Mouse (Mus musculus): Measurements from ENCODE around the gene Gabarapl2. TPM values are rescaled to one million over a fixed set of nuclear protein-coding genes. Genes with fewer than 3 reads are reported as not detected.

The Gabarapl2 gene
- total RNA-seq, 1 experiment = 255 TPM

- Histone ChIP-seq H3K4me1 (ENCODE audit: control insufficient read depth in 2 of 2, insufficient read depth in 2 of 2, low read length in 2 of 2, poor library complexity in 1 of 2) (peaks cover 4 to 15% of the 10 kb centered on the region in 2 experiments; a peak in 2 of 4 replicates), H3K36me3 (ENCODE audit: control insufficient read depth, insufficient read depth, low read length, poor library complexity, severe bottlenecking) (peaks cover 3% of the 10 kb centered on the region; the same call in 1 of the 2 replicates), H3K9me3 (ENCODE audit: control insufficient read depth, insufficient read depth, low read depth, low read length) (no peaks in the 10 kb centered on the region), H3K27ac (ENCODE audit: insufficient read depth, low read depth, low read length, poor library complexity, severe bottlenecking) (no peak overlapping the region), H3K9ac (ENCODE audit: insufficient read depth, low read depth, low read length, poor library complexity, severe bottlenecking) (no peak overlapping the region; the same call in 1 of the 2 replicates), H3K4me3 (ENCODE audit: insufficient read depth in 1 of 2, low read depth in 1 of 2, low read length in 2 of 2, poor library complexity in 1 of 2, severe bottlenecking in 1 of 2) (no peak overlapping the region)
- in situ Hi-C loops (cut with MboI; ENCODE audit: low sequenced_read_pairs in 2 of 2, unreplicated experiment in 2 of 2) = no loop called here
- TF ChIP-seq MAFK (IDR thresholded peaks at IDR 0.05; ENCODE audit: insufficient read depth, low read depth, low read length) (peak; percentile 97), CHD2 (IDR thresholded peaks at IDR 0.05; ENCODE audit: low read depth, low read length) (no peak)
- DNase-seq (ENCODE audit: low read depth, low spot score) = no peak
Observed at GRCm38 (mm10) chr8:111931721-111932120, 8.8 kb upstream of the Gabarapl2 start.

GRCm38 (mm10) chr8:111932580-111933336, 7.7 kb upstream of the Gabarapl2 start:
- DNase-seq (ENCODE audit: low read depth, low spot score) = peak; percentile 83
- in situ Hi-C loops (cut with MboI; ENCODE audit: low sequenced_read_pairs in 2 of 2, unreplicated experiment in 2 of 2) = no loop called here
- peak overlapping the region; percentile 87 for H3K9ac ChIP-seq (ENCODE audit: insufficient read depth, low read depth, low read length, poor library complexity, severe bottlenecking)
- no peaks in the 10 kb centered on the region for H3K36me3 ChIP-seq (ENCODE audit: control insufficient read depth, insufficient read depth, low read length, poor library complexity, severe bottlenecking)
- H3K9me3 ChIP-seq (ENCODE audit: control insufficient read depth, insufficient read depth, low read depth, low read length) = no peaks in the 10 kb centered on the region
- H3K27ac ChIP-seq (ENCODE audit: insufficient read depth, low read depth, low read length, poor library complexity, severe bottlenecking) = peak overlapping the region; percentile 56; the same call in 1 of the 2 replicates
- no peak for TF ChIP-seq MAFK (IDR thresholded peaks at IDR 0.05; ENCODE audit: insufficient read depth, low read depth, low read length)
- no peak for TF ChIP-seq CHD2 (IDR thresholded peaks at IDR 0.05; ENCODE audit: low read depth, low read length)
- TF ChIP-seq ZC3H11A (IDR thresholded peaks at IDR 0.05; ENCODE audit: borderline replicate concordance, low read depth, low read length) = no peak
- TF ChIP-seq HCFC1 (IDR thresholded peaks at IDR 0.05; ENCODE audit: borderline replicate concordance, insufficient read depth, low read length) = no peak
- TF ChIP-seq ZNF384 (IDR thresholded peaks at IDR 0.05; ENCODE audit: low read depth, low read length) = no peak
- peaks cover 4 to 15% of the 10 kb centered on the region in 2 experiments; a peak in 2 of 4 replicates for H3K4me1 ChIP-seq (ENCODE audit: control insufficient read depth in 2 of 2, insufficient read depth in 2 of 2, low read length in 2 of 2, poor library complexity in 1 of 2)
- H3K4me3 ChIP-seq (ENCODE audit: insufficient read depth in 1 of 2, low read depth in 1 of 2, low read length in 2 of 2, poor library complexity in 1 of 2, severe bottlenecking in 1 of 2) = peak overlapping the region; percentile 67 to 92

GRCm38 (mm10) chr8:111933348-111934076, 7.0 kb upstream of the Gabarapl2 start, which contains the start of gene Tmem231:
Gene Tmem231 (minus strand): TSS chr8:111933881.
- no peaks in the 10 kb centered on the region for H3K36me3 ChIP-seq (ENCODE audit: control insufficient read depth, insufficient read depth, low read length, poor library complexity, severe bottlenecking)
- in situ Hi-C loops (cut with MboI; ENCODE audit: low sequenced_read_pairs in 2 of 2, unreplicated experiment in 2 of 2) = no loop called here
- TF ChIP-seq CHD2 (IDR thresholded peaks at IDR 0.05; ENCODE audit: low read depth, low read length) (no peak), MAFK (IDR thresholded peaks at IDR 0.05; ENCODE audit: insufficient read depth, low read depth, low read length) (no peak), HCFC1 (IDR thresholded peaks at IDR 0.05; ENCODE audit: borderline replicate concordance, insufficient read depth, low read length) (no peak), ZNF384 (IDR thresholded peaks at IDR 0.05; ENCODE audit: low read depth, low read length) (peak; percentile 57; the same call in 1 of the 2 replicates)
- H3K4me3 ChIP-seq (ENCODE audit: insufficient read depth in 1 of 2, low read depth in 1 of 2, low read length in 2 of 2, poor library complexity in 1 of 2, severe bottlenecking in 1 of 2) = peak within 1 kb of the TSS; percentile 67 to 92
- peak within 1 kb of the TSS; percentile 56; the same call in 1 of the 2 replicates for H3K27ac ChIP-seq (ENCODE audit: insufficient read depth, low read depth, low read length, poor library complexity, severe bottlenecking)
- no peaks in the 10 kb centered on the region for H3K9me3 ChIP-seq (ENCODE audit: control insufficient read depth, insufficient read depth, low read depth, low read length)
- DNase-seq (ENCODE audit: low read depth, low spot score) = peak; percentile 93
- H3K9ac ChIP-seq (ENCODE audit: insufficient read depth, low read depth, low read length, poor library complexity, severe bottlenecking) = peak within 1 kb of the TSS; percentile 87
- H3K4me1 ChIP-seq (ENCODE audit: control insufficient read depth in 2 of 2, insufficient read depth in 2 of 2, low read length in 2 of 2, poor library complexity in 1 of 2) = peaks cover 4 to 15% of the 10 kb centered on the region in 2 experiments; a peak in 2 of 4 replicates

- Histone ChIP-seq H3K27ac (ENCODE audit: insufficient read depth, low read depth, low read length, poor library complexity, severe bottlenecking) (no peak overlapping the region; the same call in 1 of the 2 replicates), H3K36me3 (ENCODE audit: control insufficient read depth, insufficient read depth, low read length, poor library complexity, severe bottlenecking) (no peaks in the 10 kb centered on the region), H3K4me1 (ENCODE audit: control insufficient read depth in 2 of 2, insufficient read depth in 2 of 2, low read length in 2 of 2, poor library complexity in 1 of 2) (peaks cover 7 to 17% of the 10 kb centered on the region in 2 experiments; a peak in 3 of 4 replicates), H3K4me3 (ENCODE audit: insufficient read depth in 1 of 2, low read depth in 1 of 2, low read length in 2 of 2, poor library complexity in 1 of 2, severe bottlenecking in 1 of 2) (no peak overlapping the region), H3K9me3 (ENCODE audit: control insufficient read depth, insufficient read depth, low read depth, low read length) (no peaks in the 10 kb centered on the region), H3K9ac (ENCODE audit: insufficient read depth, low read depth, low read length, poor library complexity, severe bottlenecking) (no peak overlapping the region; the same call in 1 of the 2 replicates)
- DNase-seq (ENCODE audit: low read depth, low spot score) = no peak
- TF ChIP-seq ZC3H11A (IDR thresholded peaks at IDR 0.05; ENCODE audit: borderline replicate concordance, low read depth, low read length) (no peak), ZNF384 (IDR thresholded peaks at IDR 0.05; ENCODE audit: low read depth, low read length) (no peak), HCFC1 (IDR thresholded peaks at IDR 0.05; ENCODE audit: borderline replicate concordance, insufficient read depth, low read length) (no peak), MAFK (IDR thresholded peaks at IDR 0.05; ENCODE audit: insufficient read depth, low read depth, low read length) (no peak), CHD2 (IDR thresholded peaks at IDR 0.05; ENCODE audit: low read depth, low read length) (no peak)
- in situ Hi-C loops (cut with MboI; ENCODE audit: low sequenced_read_pairs in 2 of 2, unreplicated experiment in 2 of 2) = no loop called here
Observed at GRCm38 (mm10) chr8:111934201-111934600, 6.3 kb upstream of the Gabarapl2 start.

Measured in ES-E14 (cell line).